Mouse (Mus musculus): Measurements from ENCODE around the gene Rer1.

Gene Rer1

DNA sequence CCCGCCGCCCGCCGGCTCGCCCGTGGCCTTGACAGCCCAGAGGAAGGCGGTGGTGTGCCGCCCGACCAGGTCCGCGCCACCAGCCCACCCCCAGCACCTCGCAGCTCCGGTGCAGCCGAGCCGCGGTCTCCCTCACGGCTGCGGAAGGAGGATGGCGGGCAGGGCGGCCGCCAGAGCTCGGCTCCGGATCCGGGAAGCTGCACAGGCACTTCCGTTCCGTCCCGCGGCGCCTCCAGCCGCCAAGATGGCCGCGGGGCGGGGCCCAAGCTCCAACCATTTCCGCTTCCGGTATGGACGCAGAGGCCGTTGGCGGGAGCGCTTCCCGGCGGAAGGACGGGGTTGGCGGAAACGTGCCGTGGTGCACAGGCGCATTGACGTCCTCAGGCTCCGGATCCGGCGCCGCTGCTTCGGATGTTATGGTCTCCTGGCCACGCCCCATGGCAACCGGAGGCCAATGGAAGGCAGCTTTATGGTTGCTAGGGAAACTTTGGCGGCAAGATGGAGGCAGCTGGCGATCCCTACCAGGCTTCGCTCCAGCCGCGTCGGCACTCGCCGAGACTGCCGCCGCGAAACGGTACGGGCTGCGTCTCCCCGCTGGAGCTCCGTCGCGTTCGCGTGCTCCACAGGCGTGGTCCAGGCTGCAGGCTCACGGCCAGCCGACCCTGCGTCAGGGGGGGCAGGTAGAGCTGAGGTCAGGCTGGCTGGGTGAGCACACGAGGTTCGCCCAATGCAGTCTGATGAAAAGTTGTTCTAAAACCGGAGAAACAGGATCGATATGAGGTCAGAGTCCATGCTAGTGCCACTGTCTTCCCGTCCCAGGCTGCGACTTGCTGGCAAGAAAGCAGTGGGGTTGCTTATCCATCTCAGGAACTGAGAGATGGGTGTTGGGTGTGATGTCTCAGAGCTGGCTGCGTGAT is at the start of gene Rer1, which contains the start of gene Morn1:
Gene Rer1 (minus strand): TSS at position 275 of the 917 bp plus-strand sequence.
Gene Morn1 (plus strand): TSS at position 470 of the 917 bp plus-strand sequence.
- ATAC-seq (ENCODE audit: insufficient number of reproducible peaks, low FRiP score, low TSS enrichment): peak; percentile 96

DNA sequence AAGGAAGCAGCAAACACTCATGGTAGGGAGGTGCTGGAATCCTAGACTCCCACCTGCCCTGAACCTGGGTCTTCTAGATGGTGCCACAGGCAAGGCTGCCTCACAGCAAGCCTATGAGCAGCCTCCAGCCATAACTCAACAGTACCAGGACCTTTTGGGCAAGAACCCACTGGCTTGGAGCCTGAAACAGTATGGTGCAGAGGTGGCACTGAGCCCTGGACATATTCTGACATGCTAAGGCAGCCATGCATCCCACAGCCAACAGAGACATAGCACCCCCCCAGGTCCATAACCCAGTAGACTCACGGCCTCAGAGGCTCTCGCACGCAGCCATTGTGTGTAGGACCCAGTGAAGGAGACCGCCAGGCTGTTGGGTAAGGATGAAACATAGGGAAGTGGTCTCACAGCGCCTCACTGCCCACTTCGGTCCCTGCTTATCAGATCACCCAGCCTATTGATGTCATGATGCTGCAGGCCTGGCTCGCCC is 48.5 kb upstream of the Rer1 start:
- no peak for ATAC-seq (ENCODE audit: insufficient number of reproducible peaks, low FRiP score, low TSS enrichment)

DNA sequence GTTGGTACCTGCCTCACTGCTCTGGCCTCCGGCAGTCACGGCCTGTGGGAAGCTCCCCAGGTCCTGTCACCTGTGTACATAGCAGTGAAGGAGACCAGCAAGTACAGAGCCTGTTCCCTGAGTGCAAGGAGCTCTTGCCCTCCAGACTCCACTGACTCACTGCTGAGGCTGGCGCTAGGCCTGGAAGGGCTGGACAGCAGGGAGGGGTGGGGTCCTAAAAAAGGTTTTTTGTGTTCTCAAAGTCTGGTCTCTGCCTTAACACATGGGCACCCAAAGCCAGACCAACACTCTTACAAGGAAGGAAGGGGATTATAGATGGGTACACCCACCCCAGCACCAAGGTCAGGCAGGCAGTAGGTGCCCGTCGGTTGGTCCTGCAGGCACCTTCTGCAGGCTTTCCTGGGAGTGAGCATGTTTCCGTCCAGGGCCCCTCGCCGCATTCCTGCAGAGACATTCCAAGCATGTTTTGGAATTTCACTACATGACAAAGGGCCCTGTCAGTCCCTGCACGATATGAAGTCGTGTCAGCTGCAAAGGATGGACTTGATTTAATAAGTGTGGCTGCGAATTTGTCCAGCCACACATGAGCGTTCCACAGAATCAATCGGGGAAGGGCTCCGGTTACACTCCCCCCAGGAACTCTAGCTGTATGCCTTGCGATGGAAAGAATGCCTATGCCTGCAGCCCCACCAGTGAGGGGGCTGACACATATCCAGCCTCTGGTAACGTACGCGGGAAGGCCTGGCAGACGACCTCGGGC is 47.7 kb upstream of the Rer1 start:
- no peak for ATAC-seq (ENCODE audit: insufficient number of reproducible peaks, low FRiP score, low TSS enrichment)

DNA sequence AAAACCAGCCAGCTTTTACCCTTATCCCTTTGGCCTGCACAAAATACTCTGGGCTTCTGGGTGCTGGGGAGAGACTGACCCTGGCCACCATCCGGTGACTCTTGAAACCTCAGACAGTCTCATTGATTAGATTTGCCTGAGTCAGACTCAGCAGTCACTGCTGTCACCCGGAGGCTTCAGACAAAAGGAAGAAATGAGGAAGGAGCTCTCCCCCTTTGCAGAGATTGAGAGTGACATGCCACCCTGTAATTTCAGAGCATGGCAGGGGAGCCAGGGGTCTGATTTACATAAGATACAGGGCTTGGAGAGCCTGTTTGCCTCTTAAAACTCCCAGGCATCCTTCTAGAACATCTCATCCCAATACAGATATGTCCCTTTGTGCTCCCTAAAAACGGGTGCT is 47.0 kb upstream of the Rer1 start:
- no peak for ATAC-seq (ENCODE audit: insufficient number of reproducible peaks, low FRiP score, low TSS enrichment)

DNA sequence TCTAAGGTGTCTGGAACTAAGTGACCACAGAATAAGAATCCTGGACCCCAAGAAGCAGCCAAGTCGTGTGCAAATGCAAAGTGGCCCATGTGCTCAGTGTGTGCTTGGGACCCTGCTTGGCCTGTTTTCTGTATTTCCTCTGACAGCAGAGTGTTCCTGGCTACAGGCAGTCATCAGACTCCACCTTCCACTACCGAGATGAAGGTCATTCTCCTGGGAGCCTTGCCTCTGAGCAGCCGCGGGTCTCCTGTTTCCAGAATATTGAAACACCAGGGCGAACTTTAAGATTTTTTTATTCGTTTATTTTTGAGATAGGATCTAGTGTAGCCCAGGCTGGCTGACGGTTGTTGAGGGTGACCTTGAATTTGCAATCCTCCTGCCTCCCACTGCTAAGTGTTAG is 44.4 kb upstream of the Rer1 start:
- ATAC-seq (ENCODE audit: insufficient number of reproducible peaks, low FRiP score, low TSS enrichment): no peak

DNA sequence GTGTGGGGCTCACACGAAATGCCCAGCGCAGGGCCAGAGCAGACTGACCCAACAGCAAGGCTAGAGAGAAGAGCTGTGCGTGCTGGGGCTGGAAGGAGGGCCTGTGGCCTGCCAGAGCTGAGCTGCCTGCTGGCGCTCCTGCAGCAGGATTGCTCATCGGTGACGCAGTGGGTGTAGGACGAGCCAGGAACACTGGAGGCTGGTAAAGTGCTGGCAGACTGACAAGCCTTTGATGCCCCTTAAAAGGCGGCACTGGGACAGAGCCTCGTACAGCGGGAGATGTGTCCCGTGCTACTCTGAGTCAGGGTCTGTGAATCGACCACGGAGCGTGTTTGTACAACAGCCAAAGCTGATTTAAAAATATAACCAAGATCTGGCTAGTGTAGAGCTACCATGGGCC is 43.8 kb upstream of the Rer1 start:
- peak; percentile 69; the same call in 1 of the 2 replicates for ATAC-seq (ENCODE audit: insufficient number of reproducible peaks, low FRiP score, low TSS enrichment)

DNA sequence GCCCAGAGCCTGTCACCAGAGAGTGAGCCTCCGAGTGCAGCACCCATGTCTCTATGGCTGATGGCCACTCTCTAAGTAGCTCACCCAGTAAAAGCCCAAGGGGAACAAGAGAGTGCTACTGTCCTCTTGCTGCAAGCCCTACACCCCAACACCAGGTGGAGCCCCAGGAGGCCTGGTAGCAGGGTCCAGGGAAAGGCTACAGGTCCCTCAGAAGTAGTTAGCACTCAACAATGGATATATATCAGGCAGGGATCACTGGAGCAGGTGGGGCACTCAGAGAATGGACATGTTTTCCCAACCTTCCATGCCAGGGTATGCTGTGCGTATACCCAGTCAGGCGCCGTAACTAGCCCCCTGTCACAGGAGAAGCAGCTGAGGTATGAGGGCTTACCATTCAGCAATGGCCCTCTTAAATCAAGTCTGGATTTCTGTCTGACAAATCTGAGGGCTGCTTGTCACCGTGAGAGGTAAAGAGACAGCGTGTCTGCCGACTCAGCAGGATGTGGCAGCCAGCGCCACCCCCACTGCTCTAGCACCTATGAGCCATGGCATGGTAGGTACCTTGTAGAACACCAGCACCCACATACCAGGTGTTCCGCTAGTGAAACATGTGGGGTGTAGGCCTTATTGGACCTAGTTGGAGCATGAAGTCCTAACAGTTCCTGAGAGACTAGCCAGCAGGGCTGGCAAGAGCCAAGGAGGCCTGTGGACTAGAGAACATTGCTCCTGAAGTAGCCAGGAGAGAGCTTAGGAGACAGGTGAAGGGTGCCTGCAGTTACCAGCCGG is 43.1 kb upstream of the Rer1 start:
- ATAC-seq (ENCODE audit: insufficient number of reproducible peaks, low FRiP score, low TSS enrichment): 0 out of 2 replicates have a peak, but pooled peaks have one; percentile 11

DNA sequence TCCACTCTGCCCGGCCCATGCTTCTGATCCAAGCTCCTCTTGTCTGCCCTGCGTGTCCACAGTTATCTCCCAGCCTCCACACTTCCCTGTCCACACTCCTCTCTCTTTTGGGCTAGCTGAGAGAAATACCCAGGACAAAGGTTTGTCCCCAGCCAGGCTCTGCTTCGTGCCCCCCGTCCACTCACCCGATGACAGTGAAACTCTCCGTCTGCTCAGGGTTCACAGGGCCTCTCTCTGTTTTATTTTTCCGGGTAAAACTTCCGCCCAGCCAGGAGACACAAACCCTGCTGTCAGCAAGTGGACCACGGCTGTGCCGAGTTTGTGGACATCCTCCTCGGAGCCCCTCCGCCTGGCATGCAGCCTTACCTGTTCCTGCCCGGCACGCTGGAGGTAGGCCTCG is 42.2 kb upstream of the Rer1 start:
- no peak for ATAC-seq (ENCODE audit: insufficient number of reproducible peaks, low FRiP score, low TSS enrichment)

DNA sequence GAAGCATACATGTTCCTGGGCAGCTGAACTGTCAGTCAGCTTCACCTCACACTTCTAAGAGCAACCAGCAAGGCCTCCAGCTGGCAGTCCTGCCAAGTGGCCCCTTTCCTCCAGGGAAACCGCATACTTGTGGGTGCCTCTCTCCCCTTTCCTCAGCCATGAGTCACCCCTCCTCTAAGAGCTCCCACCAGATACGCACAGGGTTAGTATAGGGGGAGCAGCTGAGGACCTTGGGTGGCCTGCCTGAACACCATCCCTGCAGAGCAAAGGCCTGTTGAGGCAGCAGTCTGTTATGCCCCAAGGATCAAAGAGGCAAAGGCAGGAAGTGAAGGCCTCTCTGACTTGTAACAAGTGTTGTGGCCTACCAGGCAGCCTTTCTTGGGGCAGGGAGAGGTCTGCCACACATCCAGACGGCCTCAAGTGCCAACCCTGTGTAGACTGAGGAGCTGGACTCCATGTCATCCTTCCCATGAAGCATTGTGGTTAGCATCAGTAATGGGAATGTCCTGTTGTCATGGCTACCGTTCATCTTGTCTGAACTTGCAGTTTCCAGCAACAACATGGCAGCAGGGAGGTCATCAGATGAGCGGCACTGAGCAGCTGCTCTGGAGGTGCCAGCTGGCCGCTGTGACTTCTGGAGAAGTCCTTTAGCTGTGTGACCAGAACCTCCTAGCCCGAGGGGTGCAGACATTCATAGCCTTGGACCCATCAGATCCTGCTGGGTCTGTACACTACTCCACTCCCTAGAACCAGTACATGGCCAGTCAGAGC is 40.6 kb upstream of the Rer1 start:
- no peak for ATAC-seq (ENCODE audit: insufficient number of reproducible peaks, low FRiP score, low TSS enrichment)

DNA sequence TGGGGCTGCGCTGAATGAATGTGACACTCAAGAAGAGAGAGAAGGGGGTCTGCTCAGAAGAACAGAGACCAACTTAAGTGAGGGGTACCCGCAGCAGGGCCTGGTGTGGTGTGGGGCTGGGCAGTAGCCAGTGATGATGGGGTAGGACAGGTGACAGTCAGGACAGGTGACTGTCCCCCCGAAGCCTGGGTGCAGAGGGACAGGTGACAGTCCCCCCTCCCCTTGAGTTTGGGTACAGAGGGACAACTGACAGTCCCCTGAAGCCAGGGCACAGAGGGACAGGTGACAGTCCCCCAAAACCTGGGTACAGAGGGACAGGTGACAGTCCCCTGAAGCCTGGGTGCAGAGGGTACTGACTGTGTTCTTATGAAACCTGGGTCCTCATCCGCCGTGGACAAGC is 40.0 kb upstream of the Rer1 start:
- no peak for ATAC-seq (ENCODE audit: insufficient number of reproducible peaks, low FRiP score, low TSS enrichment)

DNA sequence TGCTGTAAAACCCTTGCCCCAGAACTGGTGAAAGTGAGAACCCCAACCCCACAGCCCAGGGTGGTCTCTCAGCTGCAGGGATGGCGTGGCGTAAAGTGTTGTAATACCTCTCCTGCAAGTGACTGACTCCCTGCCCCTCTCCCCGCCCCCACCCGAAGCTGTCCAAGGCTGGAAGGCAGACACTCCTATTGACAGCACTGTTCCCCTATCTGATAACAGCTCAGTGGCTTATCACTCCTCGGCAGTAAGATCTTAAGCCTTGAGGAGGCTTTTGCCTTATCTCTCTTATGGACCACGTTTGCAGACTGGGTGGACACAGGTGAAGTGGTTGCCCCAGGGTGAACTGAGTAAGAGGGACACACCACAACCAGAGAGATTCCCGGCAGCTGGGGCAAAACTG is 39.1 kb upstream of the Rer1 start:
- no peak for ATAC-seq (ENCODE audit: insufficient number of reproducible peaks, low FRiP score, low TSS enrichment)

DNA sequence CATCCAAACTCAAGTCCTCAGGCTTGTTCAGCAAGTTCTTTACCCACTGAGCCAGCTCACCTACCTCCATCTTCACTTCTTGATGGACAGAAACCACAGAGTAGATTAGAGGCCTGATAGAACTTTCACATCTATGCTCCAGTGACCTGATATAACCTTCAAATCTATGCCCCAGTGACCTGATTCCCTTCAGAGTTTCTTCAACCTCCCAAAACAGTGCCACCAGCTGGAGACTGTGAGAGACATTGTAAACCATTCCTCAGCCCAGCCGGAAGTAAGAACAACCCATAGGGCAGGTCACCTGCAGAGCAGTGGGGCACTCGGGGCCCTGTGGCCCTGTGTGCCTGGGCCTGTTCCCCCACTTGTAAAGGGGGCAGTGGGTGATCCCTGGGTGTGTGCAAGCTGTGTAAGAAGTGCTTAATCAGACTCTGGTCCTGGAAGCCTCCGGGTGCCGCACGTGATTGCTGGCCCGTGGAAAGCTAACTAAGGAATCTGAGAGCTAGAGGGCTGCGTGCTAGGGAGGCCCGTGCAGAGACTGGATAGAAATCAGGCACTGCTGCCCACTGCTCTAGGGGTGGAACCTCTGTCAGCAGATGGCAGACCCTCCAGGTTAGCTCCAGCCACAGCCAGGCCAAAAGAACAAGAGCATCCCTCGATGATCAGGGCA is 37.8 kb upstream of the Rer1 start:
- no peak for ATAC-seq (ENCODE audit: insufficient number of reproducible peaks, low FRiP score, low TSS enrichment)

DNA sequence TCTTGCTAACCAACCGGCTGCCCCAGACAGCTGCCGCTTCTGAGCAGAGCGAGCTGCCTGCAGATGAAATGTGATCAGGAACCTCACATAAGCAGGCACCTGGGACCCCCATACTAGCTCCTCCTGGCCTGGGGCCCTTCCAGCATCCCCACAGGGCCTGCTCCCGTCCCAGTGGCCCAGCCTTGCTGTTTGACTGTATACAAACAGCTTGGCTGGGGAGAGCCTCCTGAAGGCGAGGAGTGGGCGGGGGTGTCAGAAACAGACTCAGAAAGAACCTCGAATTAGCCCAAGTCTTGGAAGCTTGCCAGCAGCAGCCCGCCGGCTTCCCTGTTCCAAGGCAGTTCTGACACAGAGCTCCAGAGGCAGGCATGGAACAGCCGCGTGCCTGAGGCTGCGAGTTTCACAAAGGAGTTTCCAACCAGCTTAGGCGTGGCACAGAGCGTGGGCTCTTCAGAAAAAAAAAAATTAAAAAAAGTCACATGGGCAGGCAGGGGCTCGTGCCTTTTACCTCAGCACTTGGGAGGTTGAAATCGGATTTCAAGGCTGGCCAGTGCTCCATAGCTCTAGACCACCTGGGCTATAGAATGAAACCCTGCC is 36.4 kb upstream of the Rer1 start:
- ATAC-seq (ENCODE audit: insufficient number of reproducible peaks, low FRiP score, low TSS enrichment): no peak

DNA sequence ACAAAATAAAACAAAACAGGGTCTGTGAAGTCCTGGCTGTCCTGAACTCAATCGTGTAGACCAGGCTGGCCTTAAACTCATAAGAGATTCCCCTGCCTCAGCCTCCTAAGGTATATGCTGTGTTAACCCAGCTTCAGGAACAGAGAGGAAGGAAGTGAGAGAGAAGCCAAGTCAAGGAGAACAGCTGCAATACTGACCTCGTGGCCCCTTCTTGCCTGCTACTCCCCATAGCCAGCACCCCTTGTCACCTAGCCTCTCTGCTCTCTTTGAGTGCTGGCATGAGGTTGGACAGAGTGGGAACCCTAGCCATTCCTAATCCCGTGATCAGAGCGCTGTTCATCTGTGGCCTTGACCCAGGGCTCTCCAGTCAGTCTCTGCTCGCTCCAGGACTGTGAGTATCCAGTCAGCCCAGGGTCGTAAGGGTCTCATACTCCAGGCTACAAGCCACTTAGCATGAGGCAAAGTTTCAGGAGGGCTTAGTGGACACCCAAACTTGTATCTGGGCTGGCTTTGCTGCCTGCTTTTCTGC is 35.8 kb upstream of the Rer1 start:
- no peak for ATAC-seq (ENCODE audit: insufficient number of reproducible peaks, low FRiP score, low TSS enrichment)

DNA sequence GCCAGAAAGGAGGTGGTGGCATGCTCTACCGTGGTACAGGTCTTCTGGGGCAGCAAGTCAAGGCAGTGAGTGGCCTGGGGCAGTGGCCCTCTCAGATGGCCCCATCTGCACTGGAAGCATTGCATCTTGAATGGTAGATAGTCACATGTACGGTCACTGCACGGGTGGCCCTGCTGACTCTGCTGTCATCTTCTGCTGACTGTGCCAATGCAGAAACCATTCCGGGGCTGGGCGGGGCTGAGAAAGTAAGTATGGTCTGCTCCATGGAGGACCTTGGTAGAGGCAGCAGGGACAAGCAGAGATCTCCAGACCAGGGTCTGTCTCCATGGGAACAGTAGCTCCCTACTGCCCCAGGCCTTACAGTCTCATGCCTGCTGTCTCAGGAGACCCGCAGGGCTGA is 35.0 kb upstream of the Rer1 start:
- no peak for ATAC-seq (ENCODE audit: insufficient number of reproducible peaks, low FRiP score, low TSS enrichment)

DNA sequence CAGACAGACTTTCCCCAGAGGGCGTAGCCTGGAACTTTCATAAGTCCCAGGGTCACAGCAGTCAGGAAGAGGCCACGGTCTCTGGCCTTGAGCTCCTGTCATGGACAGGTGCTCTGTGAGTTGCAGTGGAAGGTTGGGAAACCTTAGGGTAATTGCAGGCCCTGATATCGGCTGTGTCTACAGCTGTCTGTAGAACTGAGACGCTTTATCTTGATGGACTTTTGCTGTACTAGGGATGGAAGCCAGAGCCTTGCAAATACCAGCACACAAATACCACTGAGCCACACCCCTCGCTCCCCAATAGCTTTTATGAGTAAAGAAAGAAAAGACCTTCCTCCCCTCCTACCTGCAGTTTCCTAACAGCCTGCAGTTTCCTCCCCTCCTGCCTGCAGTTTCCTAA is 34.4 kb upstream of the Rer1 start:
- ATAC-seq (ENCODE audit: insufficient number of reproducible peaks, low FRiP score, low TSS enrichment): no peak

DNA sequence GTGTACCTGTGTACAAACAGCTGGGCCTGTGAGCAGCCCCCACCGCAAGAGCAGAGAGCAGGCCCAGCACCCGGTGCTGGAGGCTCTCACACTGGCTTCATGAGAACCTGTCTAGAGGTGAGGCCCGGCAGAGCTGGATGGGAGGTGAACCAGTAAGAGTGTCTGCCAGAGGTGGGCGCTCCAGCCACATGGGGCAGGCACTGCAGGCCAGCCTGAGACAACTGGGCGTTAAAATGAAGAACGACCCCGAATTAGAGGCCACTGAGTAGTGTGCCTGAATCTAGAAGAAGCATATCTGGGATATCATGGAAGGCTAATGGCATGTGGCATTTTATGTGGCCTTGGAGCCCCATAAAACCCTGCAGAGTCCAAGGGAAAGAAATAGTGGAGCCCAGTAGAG is 33.9 kb upstream of the Rer1 start:
- no peak for ATAC-seq (ENCODE audit: insufficient number of reproducible peaks, low FRiP score, low TSS enrichment)

DNA sequence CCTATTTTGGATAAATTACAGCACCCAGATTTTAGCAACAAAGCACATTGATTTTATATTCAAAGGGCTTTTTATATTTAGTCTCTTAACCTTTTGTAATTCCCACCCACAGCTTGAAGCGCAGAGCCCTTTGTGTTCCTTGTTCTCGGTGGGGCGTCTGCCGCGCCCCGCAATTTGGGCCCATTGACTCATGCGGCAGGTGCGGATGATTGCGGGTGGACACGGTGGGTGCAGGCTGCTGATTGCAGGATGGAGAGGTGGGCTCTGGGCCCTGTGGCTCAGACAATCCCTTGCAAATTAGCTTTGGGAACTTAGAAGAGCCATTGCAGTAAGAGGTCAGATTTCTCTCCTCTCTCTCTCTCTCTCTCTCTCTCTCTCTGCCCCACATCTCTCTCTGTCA is 32.1 kb upstream of the Rer1 start:
- no peak for ATAC-seq (ENCODE audit: insufficient number of reproducible peaks, low FRiP score, low TSS enrichment)
